Mouse (Mus musculus) frontal cortex, adult (tissue): ENCODE measurements at regions not wholly inside any gene's neighbourhood (a gene's known extent, or its start where the extent isn't known, plus 50 kb on each side); places are given as distances from the start of the nearest gene placed in this dataset.
"Not testable (repeated sequence)": the region's sequence is repeated elsewhere in the genome, so short reads cannot be mapped to it uniquely, and the experiment has no call there.

Experiments
- ATAC-seq: cut with Nextera tagmentation; 2 replicates; pipeline ENCODE4 v1.9.2; 2017; ENCODE audit warnings: mild to moderate bottlenecking, moderate library complexity, mixed read lengths; ENCODE audit not compliant: low TSS enrichment

GRCm38 (mm10) chr14:84157412-84157811 lies 286.0 kb upstream of the Pcdh17 start:
- ATAC-seq: no peak

GRCm38 (mm10) chr14:84175446-84175845 lies 267.9 kb upstream of the Pcdh17 start:
- ATAC-seq: peak; percentile 91

- no peak for ATAC-seq
Measured at GRCm38 (mm10) chr14:84210949-84211348, 232.4 kb upstream of the Pcdh17 start.

- ATAC-seq: no peak
Measured at GRCm38 (mm10) chr14:84222996-84223395, 220.4 kb upstream of the Pcdh17 start.

GRCm38 (mm10) chr14:84223924-84224323 lies 219.4 kb upstream of the Pcdh17 start:
- ATAC-seq: no peak

GRCm38 (mm10) chr14:84248006-84248405 lies 195.4 kb upstream of the Pcdh17 start:
- ATAC-seq: not testable (repeated sequence)

- ATAC-seq: no peak
Measured at GRCm38 (mm10) chr14:84252583-84252982, 190.8 kb upstream of the Pcdh17 start.

- ATAC-seq: peak; percentile 96
Measured at GRCm38 (mm10) chr14:84257671-84258070, 185.7 kb upstream of the Pcdh17 start.

- ATAC-seq: no peak
Measured at GRCm38 (mm10) chr14:84258633-84259032, 184.7 kb upstream of the Pcdh17 start.

- ATAC-seq: no peak
Measured at GRCm38 (mm10) chr14:84263936-84264335, 179.4 kb upstream of the Pcdh17 start.

GRCm38 (mm10) chr14:84266217-84266616 lies 177.1 kb upstream of the Pcdh17 start:
- ATAC-seq: no peak

GRCm38 (mm10) chr14:84283440-84284203 lies 159.7 kb upstream of the Pcdh17 start:
- ATAC-seq: no peak

- no peak for ATAC-seq
Measured at GRCm38 (mm10) chr14:84320738-84321137, 122.6 kb upstream of the Pcdh17 start.

GRCm38 (mm10) chr14:84339604-84340003 lies 103.8 kb upstream of the Pcdh17 start:
- no peak for ATAC-seq
